Mouse (Mus musculus): ENCODE results near the gene Apoc2.

The Apoc2 gene

GRCm38 (mm10) chr7:19668947-19669721 is 8.6 kb downstream of the Apoc2 start:
- no peak for TF ChIP-seq GATA4 (IDR thresholded peaks at IDR 0.05; ENCODE audit: insufficient replicate concordance, low read length)

GRCm38 (mm10) chr7:19667434-19667833 is 10.3 kb downstream of the Apoc2 start:
- TF ChIP-seq GATA4 (IDR thresholded peaks at IDR 0.05; ENCODE audit: insufficient replicate concordance, low read length): no peak

DNA sequence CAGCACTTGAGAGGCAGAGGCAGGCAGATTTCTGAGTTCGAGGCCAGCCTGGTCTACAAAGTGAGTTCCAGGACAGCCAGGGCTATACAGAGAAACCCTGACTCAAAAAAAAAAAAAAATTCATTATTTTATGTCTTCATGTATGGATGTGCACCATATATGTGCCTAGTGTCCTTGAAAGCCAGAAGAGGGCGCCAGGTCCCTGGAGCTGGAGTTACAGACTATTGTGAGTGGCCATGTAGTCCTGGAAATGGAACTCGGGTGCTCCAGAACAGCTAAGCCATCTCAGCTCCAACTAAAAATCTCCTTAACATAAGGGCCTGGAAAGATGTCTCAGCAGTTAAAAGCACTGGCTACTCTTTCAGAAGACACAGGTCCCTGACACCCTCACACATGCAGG is 11.0 kb downstream of the Apoc2 start:
- no peak for TF ChIP-seq GATA4 (IDR thresholded peaks at IDR 0.05; ENCODE audit: insufficient replicate concordance, low read length)

GRCm38 (mm10) chr7:19664955-19665841 is 12.5 kb downstream of the Apoc2 start, which contains the start of gene Clptm1:
Clptm1 (minus strand) TSS chr7:19665033.
- TF ChIP-seq GATA4 (IDR thresholded peaks at IDR 0.05; ENCODE audit: insufficient replicate concordance, low read length): peak; percentile 38; the same call in 1 of the 2 replicates

GRCm38 (mm10) chr7:19664455-19664954 is 13.2 kb downstream of the Apoc2 start:
- TF ChIP-seq GATA4 (IDR thresholded peaks at IDR 0.05; ENCODE audit: insufficient replicate concordance, low read length): no peak

GRCm38 (mm10) chr7:19663940-19664339 is 13.8 kb downstream of the Apoc2 start:
- TF ChIP-seq GATA4 (IDR thresholded peaks at IDR 0.05; ENCODE audit: insufficient replicate concordance, low read length): no peak

GRCm38 (mm10) chr7:19652614-19653013 is 25.1 kb downstream of the Apoc2 start:
- TF ChIP-seq GATA4 (IDR thresholded peaks at IDR 0.05; ENCODE audit: insufficient replicate concordance, low read length): no peak

DNA sequence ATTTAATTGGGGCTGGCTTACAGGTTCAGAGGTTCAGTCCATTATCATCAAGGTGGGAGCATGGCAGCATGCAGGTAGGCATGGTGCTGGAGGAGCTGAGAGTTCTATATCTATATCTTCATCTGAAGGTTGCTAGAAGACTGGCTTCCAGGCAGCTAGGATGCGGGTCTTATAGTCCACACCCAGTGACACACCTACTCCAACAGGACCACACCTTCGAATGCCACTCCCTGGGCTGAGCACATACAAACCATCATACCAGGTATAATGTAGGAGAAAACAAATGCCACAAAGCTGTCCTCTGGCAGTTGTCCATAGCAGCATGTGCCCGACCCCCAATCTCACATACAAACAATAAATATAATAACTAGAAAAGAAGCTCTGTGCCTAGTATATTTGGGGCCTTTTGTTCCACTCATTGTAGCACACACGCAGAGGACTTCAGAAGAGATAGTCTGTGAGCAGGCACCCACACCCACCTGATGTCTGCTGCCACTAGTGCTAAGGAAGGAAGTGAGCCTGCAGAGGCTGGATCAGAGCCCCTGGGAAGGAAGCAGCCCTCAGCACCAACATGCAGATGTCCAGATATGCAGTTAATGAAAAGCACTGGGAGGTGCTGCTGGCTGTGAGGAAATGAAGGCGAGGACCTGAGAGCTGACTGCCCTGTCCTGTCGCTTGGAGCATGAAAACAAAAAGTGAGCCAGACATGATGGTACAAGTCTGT is 26.5 kb downstream of the Apoc2 start:
- no peak for TF ChIP-seq GATA4 (IDR thresholded peaks at IDR 0.05; ENCODE audit: insufficient replicate concordance, low read length)

DNA sequence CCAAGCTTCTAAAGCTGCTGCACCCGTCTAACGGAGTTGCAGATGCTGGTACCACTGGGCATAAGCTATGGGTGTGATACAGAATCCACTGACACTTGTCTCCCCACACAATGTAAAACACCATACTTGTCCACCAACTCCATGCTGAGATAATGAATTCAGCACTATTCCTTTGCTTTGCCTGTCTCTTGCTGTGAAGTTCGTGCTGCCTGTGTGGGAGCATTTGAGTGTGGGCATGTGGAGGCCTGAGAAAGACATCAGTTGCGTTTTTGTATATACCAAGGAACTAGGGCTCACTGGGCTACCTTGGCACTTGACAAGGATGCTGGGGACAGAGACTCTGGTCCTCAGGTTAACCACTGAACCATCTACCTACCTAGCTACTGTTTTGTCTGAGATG is 36.5 kb downstream of the Apoc2 start:
- no peak for TF ChIP-seq GATA4 (IDR thresholded peaks at IDR 0.05; ENCODE audit: insufficient replicate concordance, low read length)

DNA sequence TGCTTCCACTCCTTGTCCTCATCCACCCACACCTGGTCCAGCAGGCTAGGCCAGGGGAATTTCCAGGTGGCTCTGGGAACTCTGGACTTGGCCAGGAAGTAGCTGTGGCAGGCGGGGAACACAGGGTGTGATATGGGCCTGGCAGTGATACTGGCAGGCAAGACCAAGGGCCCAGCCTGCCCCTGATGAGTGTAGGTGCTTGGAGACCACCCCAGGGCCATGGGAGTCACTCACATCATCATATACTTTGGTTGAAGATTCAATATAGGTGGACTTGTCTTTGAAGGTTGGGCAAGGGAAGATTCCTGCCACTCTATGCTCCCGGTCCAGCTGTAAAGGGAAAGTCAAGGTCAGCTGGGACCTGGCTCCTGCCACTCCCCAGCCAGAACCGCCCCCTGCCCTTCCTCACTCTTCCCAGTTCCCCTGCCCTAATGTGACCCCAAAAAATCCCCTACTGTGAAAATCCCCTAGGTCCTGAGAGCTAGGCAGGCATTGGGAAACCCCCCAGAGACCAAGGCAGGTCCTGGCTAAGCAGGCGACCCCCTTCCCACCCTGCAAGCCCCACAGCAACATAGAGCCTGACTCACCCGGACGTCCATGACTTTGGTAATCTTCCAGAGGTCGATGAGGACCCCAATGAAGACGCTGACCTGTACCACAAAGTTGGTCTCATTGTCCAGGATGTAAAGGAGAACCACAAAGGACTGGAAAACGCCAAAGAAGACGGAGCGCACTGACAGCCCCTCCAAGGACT is 42.5 kb downstream of the Apoc2 start:
- TF ChIP-seq GATA4 (IDR thresholded peaks at IDR 0.05; ENCODE audit: insufficient replicate concordance, low read length): no peak

- no peak for TF ChIP-seq GATA4 (IDR thresholded peaks at IDR 0.05; ENCODE audit: insufficient replicate concordance, low read length)
Measured at GRCm38 (mm10) chr7:19634591-19634990, 43.1 kb downstream of the Apoc2 start.

DNA sequence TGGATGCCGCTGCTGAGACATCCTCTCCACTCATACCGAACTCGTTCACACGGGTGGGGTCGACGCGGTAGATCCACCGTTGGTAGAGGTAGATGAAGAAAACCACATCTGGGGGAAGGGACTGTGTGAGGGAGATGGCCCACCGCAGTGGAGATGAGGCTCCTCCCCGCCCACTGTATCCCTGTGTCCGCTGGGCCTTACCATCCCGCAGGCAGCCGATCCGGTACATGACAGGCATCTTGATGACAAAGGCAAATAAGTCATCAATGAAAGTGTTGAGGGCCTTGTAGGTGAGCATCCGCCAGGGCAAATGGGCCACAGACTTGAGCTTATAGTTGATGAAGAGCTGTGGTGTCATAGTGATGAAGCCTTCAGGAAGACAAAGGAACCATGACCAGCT is 43.9 kb downstream of the Apoc2 start:
- no peak for TF ChIP-seq GATA4 (IDR thresholded peaks at IDR 0.05; ENCODE audit: insufficient replicate concordance, low read length)

- no peak for TF ChIP-seq GATA4 (IDR thresholded peaks at IDR 0.05; ENCODE audit: insufficient replicate concordance, low read length)
Measured at GRCm38 (mm10) chr7:19633197-19633596, 44.5 kb downstream of the Apoc2 start.

DNA sequence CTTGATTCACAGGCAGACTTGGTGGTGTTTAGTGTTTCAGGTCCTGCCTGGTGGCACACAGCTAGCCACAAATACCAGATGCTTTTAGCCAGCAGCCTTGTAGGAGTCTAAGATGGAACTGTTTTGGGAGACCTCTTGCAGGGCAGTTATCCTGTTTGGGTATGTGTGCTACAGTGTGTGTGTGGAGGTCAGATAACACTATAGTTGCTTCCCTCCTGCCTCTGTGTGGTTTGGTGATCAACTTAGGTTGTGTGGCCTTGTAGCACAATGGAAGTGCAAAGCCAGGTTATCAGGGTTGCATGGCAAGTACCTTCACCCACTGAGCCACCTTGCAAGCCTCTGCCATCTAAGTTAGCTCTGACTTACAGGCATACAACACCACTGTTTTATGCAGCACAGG is 45.0 kb downstream of the Apoc2 start:
- TF ChIP-seq GATA4 (IDR thresholded peaks at IDR 0.05; ENCODE audit: insufficient replicate concordance, low read length): no peak
